In genomic region chr11:98284230-98284629, GRCm38 (mm10) we compare ENCODE assay signal across 9 mouse cellular contexts. TPM values are rescaled to one million over a fixed set of nuclear protein-coding genes. Genes with fewer than 3 reads are reported as not detected.
DNase-seq lines count a peak whose midpoint lies in the region; ATAC-seq and TF ChIP-seq lines count a peak whose summit lies in the region.
"Had no signal": no experiment of that assay in that cellular context is flagged by ENCODE, and none has a peak within 500 bp of the region (broad histone marks: within the 10 kb centered on the region; RNA-seq: fewer than 3 reads in every experiment).

No protein-coding gene starts in this region.

- H3K4me2 ChIP-seq in embryonic facial prominence, embryonic 15.5 days (replicated peaks), result peak overlapping the region; percentile 52
- H3K4me2 ChIP-seq in intestine, embryonic 16.5 days (ENCODE audit: low read depth, low read length), result peak overlapping the region; percentile 41
- peak overlapping the region; percentile 49 for H3K4me2 ChIP-seq in midbrain, embryonic 14.5 days (ENCODE audit: low read length)

- no peak overlapping the region for H3K27ac ChIP-seq in heart, embryonic 10.5 days
- H3K27ac ChIP-seq in embryonic facial prominence, embryonic 15.5 days (replicated peaks), result no peak overlapping the region
- no peak overlapping the region for H3K27ac ChIP-seq in intestine, embryonic 16.5 days (ENCODE audit: low read length)
- H3K27ac ChIP-seq in midbrain, embryonic 14.5 days (replicated peaks; ENCODE audit: low read depth, low read length), result peak overlapping the region; percentile 80

- peaks cover 4% of the 10 kb centered on the region; the same call in 1 of the 2 replicates for H3K36me3 ChIP-seq in heart, embryonic 10.5 days
- H3K36me3 ChIP-seq in E14TG2a.4 (ENCODE audit: insufficient read depth, low read length), result 0 out of 2 replicates have a peak, but pooled peaks cover 4% of the 10 kb centered on the region
- H3K36me3 ChIP-seq in embryonic facial prominence, embryonic 15.5 days, result peaks cover 9% of the 10 kb centered on the region
- H3K36me3 ChIP-seq in intestine, embryonic 16.5 days (ENCODE audit: control insufficient read depth, insufficient read depth, low read length), result no peaks in the 10 kb centered on the region
- peaks cover 2% of the 10 kb centered on the region for H3K36me3 ChIP-seq in midbrain, embryonic 14.5 days (ENCODE audit: control insufficient read depth, insufficient read depth, low read length)

- H3K9ac ChIP-seq in embryonic facial prominence, embryonic 15.5 days, result no peak overlapping the region
- H3K9ac ChIP-seq in intestine, embryonic 16.5 days (ENCODE audit: low read depth, low read length), result no peak overlapping the region
- H3K9ac ChIP-seq in midbrain, embryonic 14.5 days (replicated peaks; ENCODE audit: low read length), result no peak overlapping the region

- no peak for ATAC-seq in embryonic facial prominence, embryonic 15.5 days (ENCODE audit: insufficient number of reproducible peaks, low FRiP score, low TSS enrichment, low read depth)
- ATAC-seq in intestine, embryonic 16.5 days, result peak; percentile 46; the same call in 1 of the 2 replicates
- ATAC-seq in midbrain, embryonic 14.5 days (ENCODE audit: low FRiP score, low TSS enrichment), result peak; percentile 85
- ATAC-seq in monocyte, adult 5-6 weeks (replicated peaks; ENCODE audit: insufficient number of reproducible peaks, low FRiP score, low TSS enrichment, poor library complexity, severe bottlenecking), result no peak

- H3K4me1 ChIP-seq in heart, embryonic 10.5 days, result peaks cover 8% of the 10 kb centered on the region
- peaks cover 16% of the 10 kb centered on the region for H3K4me1 ChIP-seq in E14TG2a.4 (replicated peaks; ENCODE audit: low read depth, low read length)
- no peaks in the 10 kb centered on the region for H3K4me1 ChIP-seq in embryonic facial prominence, embryonic 15.5 days
- peaks cover 6% of the 10 kb centered on the region for H3K4me1 ChIP-seq in intestine, embryonic 16.5 days (ENCODE audit: control insufficient read depth, insufficient read depth, low read length)
- H3K4me1 ChIP-seq in midbrain, embryonic 14.5 days (ENCODE audit: control insufficient read depth, insufficient read depth, low read length), result peaks cover 11% of the 10 kb centered on the region

- TF ChIP-seq CTCF in E14TG2a.4 (conservative IDR thresholded peaks at IDR 0.05; ENCODE audit: low read length), result no peak

- H3K9me3 ChIP-seq in heart, embryonic 10.5 days, result no peaks in the 10 kb centered on the region
- H3K9me3 ChIP-seq in E14TG2a.4 (ENCODE audit: low read length), result no peaks in the 10 kb centered on the region
- no peaks in the 10 kb centered on the region for H3K9me3 ChIP-seq in embryonic facial prominence, embryonic 15.5 days (replicated peaks)
- H3K9me3 ChIP-seq in intestine, embryonic 16.5 days (ENCODE audit: control insufficient read depth, low read length), result no peaks in the 10 kb centered on the region
- no peaks in the 10 kb centered on the region for H3K9me3 ChIP-seq in midbrain, embryonic 14.5 days (ENCODE audit: control insufficient read depth, low read length)
- H3K9me3 ChIP-seq: G1E had no signal

- peaks cover 30% of the 10 kb centered on the region for H3K27me3 ChIP-seq in heart, embryonic 10.5 days (ENCODE audit: insufficient read depth, poor library complexity, severe bottlenecking)
- H3K27me3 ChIP-seq in E14TG2a.4 (ENCODE audit: insufficient read depth, low read length), result peaks cover 16% of the 10 kb centered on the region
- H3K27me3 ChIP-seq in embryonic facial prominence, embryonic 15.5 days, result no peaks in the 10 kb centered on the region
- H3K27me3 ChIP-seq in intestine, embryonic 16.5 days (replicated peaks; ENCODE audit: control insufficient read depth, insufficient read depth, low read length), result no peaks in the 10 kb centered on the region
- H3K27me3 ChIP-seq in midbrain, embryonic 14.5 days (ENCODE audit: control insufficient read depth, insufficient read depth, low read length), result no peaks in the 10 kb centered on the region

- H3K4me3 ChIP-seq in heart, embryonic 10.5 days, result peak overlapping the region; percentile 50
- H3K4me3 ChIP-seq in E14TG2a.4 (replicated peaks; ENCODE audit: low read length), result peak overlapping the region; percentile 52; the same call in 1 of the 2 replicates
- H3K4me3 ChIP-seq in embryonic facial prominence, embryonic 15.5 days (replicated peaks), result peak overlapping the region; percentile 32
- H3K4me3 ChIP-seq in intestine, embryonic 16.5 days (ENCODE audit: low read length), result peak overlapping the region; percentile 23; the same call in 1 of the 2 replicates
- H3K4me3 ChIP-seq in midbrain, embryonic 14.5 days (replicated peaks; ENCODE audit: low read depth, low read length), result peak overlapping the region; percentile 22

- DNase-seq in heart, embryonic 10.5 days (ENCODE audit: low spot score), result no peak
- no peak for DNase-seq in heart, postnatal 25 days (ENCODE audit: low spot score)
- DNase-seq in midbrain, embryonic 14.5 days, result peak; percentile 84
- no peak for DNase-seq in urinary bladder, postnatal 10 days (ENCODE audit: low spot score)

- under 1% methylated on average over 13 of the region's 17 CpGs for WGBS in heart, embryonic 10.5 days
- WGBS in embryonic facial prominence, embryonic 15.5 days, result under 1% methylated on average over 14 of the region's 17 CpGs
- 5% methylated on average over 17 of the region's 17 CpGs for WGBS in intestine, embryonic 16.5 days
- under 1% methylated on average over 14 of the region's 17 CpGs for WGBS in midbrain, embryonic 14.5 days

- intact Hi-C loops in heart, postnatal 25 days (cut with DNase I), result no loop called here

RNA-seq across cellular contexts. Expression of gene Neurod2, which starts 45.2 kb away (rescaled TPM):
- polyA plus RNA-seq in heart, embryonic 10.5 days (2016; fragmentation: Nextera tagmentation; extraction: Ambion mirVana), result not detected in 2 replicates
- total RNA-seq in heart, postnatal 25 days (2021), result not detected
- polyA plus RNA-seq in embryonic facial prominence, embryonic 15.5 days (2015; fragmentation: Nextera tagmentation; extraction: Ambion mirVana), result 0.09 TPM in 1 of 2 replicates, not detected in the other
- 0.05 TPM in 1 of 2 replicates, not detected in the other for polyA plus RNA-seq in intestine, embryonic 16.5 days (2015; fragmentation: Nextera tagmentation; extraction: Ambion mirVana)
- polyA plus RNA-seq in midbrain, embryonic 14.5 days (2014; fragmentation: Nextera tagmentation; extraction: Ambion mirVana), result 10.9 and 12.7 TPM in 2 replicates
- not detected in 3 replicates for total RNA-seq in monocyte, adult 5-6 weeks (2017)
- polyA plus RNA-seq: G1E had no signal

Comparison
In these comparisons a context has a peak if more than half of its experiments do, and no peak if none do; other contexts are left out.
1. ATAC-seq: peak in intestine, embryonic 16.5 days (single experiment) and midbrain, embryonic 14.5 days (single experiment); none in embryonic facial prominence, embryonic 15.5 days (single experiment) and monocyte, adult 5-6 weeks (single experiment).
2. RNA of gene Neurod2, which starts 45.2 kb away (polyA plus RNA-seq): 10.9 to 12.7 TPM in midbrain, embryonic 14.5 days; 0.09 TPM in embryonic facial prominence, embryonic 15.5 days, 0.05 TPM in intestine, embryonic 16.5 days and not detected in heart, embryonic 10.5 days; every median in the first group is over 10 times any median in the second.
3. Peak in every context shown above with its lines, with median percentiles within 50 percentile points of each other: H3K4me3 ChIP-seq and H3K4me2 ChIP-seq.